Mouse (Mus musculus) hindbrain, embryonic 16.5 days (tissue): ENCODE results near the gene Selenop. TPM values are rescaled to one million over a fixed set of nuclear protein-coding genes. Genes with fewer than 3 reads are reported as not detected.

Experiments used
- ATAC-seq: fragments of 200-750 bp; cut with Nextera tagmentation; 2 replicates; pipeline ENCODE4 v1.8.0; 2017; ENCODE audit warnings: moderate TSS enrichment, moderate library complexity
- H3K27ac ChIP-seq: fragments of 300-500 bp; sonication (generic); 2 replicates; pipeline ENCODE4 v1.5.1; 2014; ENCODE audit warnings: low read depth, mild to moderate bottlenecking, control low read depth, low read length, moderate library complexity
- H3K27me3 ChIP-seq: fragments of 300-500 bp; sonication (generic); replicated peaks from 2 replicates; pipeline ENCODE4 v1.6.1; 2014; ENCODE audit warnings: low read length; ENCODE audit not compliant: control insufficient read depth, insufficient read depth
- H3K36me3 ChIP-seq: fragments of 300-500 bp; sonication (generic); 2 replicates; pipeline ENCODE4 v1.6.1; 2014; ENCODE audit warnings: mild to moderate bottlenecking, low read length, moderate library complexity, mixed read lengths; ENCODE audit not compliant: control insufficient read depth, insufficient read depth
- H3K4me1 ChIP-seq: fragments of 300-500 bp; sonication (generic); 2 replicates; pipeline ENCODE4 v1.6.1; 2014; ENCODE audit warnings: low read depth, low read length; ENCODE audit not compliant: control insufficient read depth, insufficient read depth
- H3K4me2 ChIP-seq: fragments of 300-500 bp; sonication (generic); 2 replicates; pipeline ENCODE4 v1.6.1; 2014; ENCODE audit warnings: mild to moderate bottlenecking, low read length, control low read depth, moderate library complexity
- H3K4me3 ChIP-seq: fragments of 300-500 bp; sonication (generic); 2 replicates; pipeline ENCODE4 v1.5.1; 2014; ENCODE audit warnings: mild to moderate bottlenecking, low read length, control low read depth, moderate library complexity
- H3K9ac ChIP-seq: fragments of 300-500 bp; sonication (generic); 2 replicates; pipeline ENCODE4 v1.6.1; 2014; ENCODE audit warnings: low read depth, mild to moderate bottlenecking, control low read depth, low read length, moderate library complexity
- H3K9me3 ChIP-seq: fragments of 300-500 bp; sonication (generic); 2 replicates; pipeline ENCODE4 v1.6.1; 2014; ENCODE audit warnings: mild to moderate bottlenecking, low read length, moderate library complexity; ENCODE audit not compliant: control insufficient read depth
- WGBS: fragments of 180-500 bp; shearing (Covaris S2); extraction: QIAGEN DNeasy Blood & Tissue Kit; methylation state at CpG from one replicate; pipeline ENCODE4 v1.1.7; 2014; 5-methylcytosine and 5-hydroxymethylcytosine counted together
- polyA plus RNA-seq: library from polyadenylated mRNA; unstranded; fragments of >200 nt; fragmentation: Nextera tagmentation; extraction: Ambion mirVana; gene quantifications from 2 replicates; pipeline ENCODE4 v1.2.1, GENCODE M21; 2015

The Selenop gene
- polyA plus RNA-seq, 1 experiment from 2014 or later: 166 TPM

GRCm38 (mm10) chr15:3264828-3265227 lies 3.5 kb upstream of the Selenop start:
- 86% methylated on average over 1 of the region's 1 CpGs for WGBS
- Histone ChIP-seq H3K27ac (no peak overlapping the region), H3K27me3 (no peaks in the 10 kb centered on the region), H3K36me3 (no peaks in the 10 kb centered on the region), H3K4me3 (no peak overlapping the region), H3K9ac (no peak overlapping the region), H3K9me3 (no peaks in the 10 kb centered on the region), H3K4me1 (no peaks in the 10 kb centered on the region), H3K4me2 (no peak overlapping the region)
- no peak for ATAC-seq

DNA sequence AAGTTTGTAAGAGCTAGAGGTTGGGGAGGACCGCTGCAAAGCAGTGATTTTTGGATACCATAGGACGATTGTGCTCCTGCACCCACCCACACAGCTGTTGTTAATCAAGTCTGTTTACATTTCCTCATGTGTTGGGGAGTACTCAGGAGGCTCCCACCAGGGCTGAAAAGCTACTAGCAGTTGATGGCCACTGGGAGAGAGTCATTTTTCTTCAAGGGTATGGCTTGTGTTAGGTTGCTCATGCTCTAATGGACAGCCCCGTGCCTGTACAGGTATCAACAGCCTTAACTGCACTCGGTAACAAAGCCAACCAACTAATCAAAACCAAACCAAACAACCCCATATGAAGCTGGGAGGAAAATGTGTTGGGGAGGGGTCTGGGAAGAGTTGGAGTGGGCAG lies 1.1 kb downstream of the Selenop start:
- Histone ChIP-seq H3K9me3 (no peaks in the 10 kb centered on the region), H3K27ac (no peak overlapping the region), H3K9ac (no peak overlapping the region), H3K27me3 (no peaks in the 10 kb centered on the region), H3K4me3 (no peak overlapping the region), H3K4me1 (no peaks in the 10 kb centered on the region; the same call in 1 of the 2 replicates), H3K36me3 (no peaks in the 10 kb centered on the region), H3K4me2 (no peak overlapping the region)
- ATAC-seq: no peak
- WGBS: 82% methylated on average over 4 of the region's 4 CpGs

GRCm38 (mm10) chr15:3269996-3270645 lies 1.8 kb downstream of the Selenop start:
- WGBS: 13% methylated on average over 6 of the region's 6 CpGs
- ATAC-seq: peak; percentile 67

DNA sequence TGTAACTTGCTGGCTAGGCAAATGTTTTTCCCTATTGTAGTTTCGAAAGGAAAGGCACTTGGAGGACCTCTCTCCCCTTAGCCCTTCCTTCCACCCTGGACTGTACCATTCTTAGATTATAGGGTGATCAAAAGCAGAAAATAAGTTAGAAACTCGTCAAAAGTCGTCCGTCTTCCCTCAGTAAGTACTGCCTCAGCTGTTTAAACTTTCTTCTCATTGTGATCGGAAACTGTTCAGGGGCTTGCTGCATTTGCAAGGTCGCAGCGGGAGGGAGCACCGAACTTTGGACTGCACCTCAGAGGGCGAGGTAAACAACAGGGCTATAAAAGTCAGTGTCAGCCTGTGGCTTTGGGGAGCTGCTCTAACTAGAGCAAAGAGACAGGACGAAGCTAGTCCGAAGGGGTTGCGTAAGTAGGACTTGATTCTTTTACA lies 2.3 kb downstream of the Selenop start:
- no peaks in the 10 kb centered on the region for H3K36me3 ChIP-seq
- peak overlapping the region; percentile 52 for H3K4me2 ChIP-seq
- peak; percentile 82 for ATAC-seq
- WGBS: 2% methylated on average over 12 of the region's 12 CpGs
- H3K4me1 ChIP-seq: no peaks in the 10 kb centered on the region; the same call in 1 of the 2 replicates
- H3K27me3 ChIP-seq: no peaks in the 10 kb centered on the region
- no peaks in the 10 kb centered on the region for H3K9me3 ChIP-seq
- peak overlapping the region; percentile 57 for H3K27ac ChIP-seq
- H3K9ac ChIP-seq: peak overlapping the region; percentile 47
- H3K4me3 ChIP-seq: peak overlapping the region; percentile 37

More at GRCm38 (mm10) chr15:3269996-3270645, 1.8 kb downstream of the Selenop start:
- Histone ChIP-seq H3K4me3 (peak overlapping the region; percentile 37; the same call in 1 of the 2 replicates), H3K4me2 (peak overlapping the region; percentile 52), H3K4me1 (no peaks in the 10 kb centered on the region; the same call in 1 of the 2 replicates), H3K27me3 (no peaks in the 10 kb centered on the region), H3K9me3 (no peaks in the 10 kb centered on the region), H3K9ac (no peak overlapping the region; the same call in 1 of the 2 replicates), H3K27ac (peak overlapping the region; percentile 34; the same call in 1 of the 2 replicates), H3K36me3 (no peaks in the 10 kb centered on the region)

- ATAC-seq: no peak
- peak overlapping the region; percentile 37 for H3K4me3 ChIP-seq
- H3K36me3 ChIP-seq: no peaks in the 10 kb centered on the region
- H3K27ac ChIP-seq: 0 out of 2 replicates have a peak overlapping the region, but pooled peaks have one; percentile 31
- peak overlapping the region; percentile 46 for H3K9ac ChIP-seq
- peak overlapping the region; percentile 45 for H3K4me2 ChIP-seq
- H3K4me1 ChIP-seq: no peaks in the 10 kb centered on the region; the same call in 1 of the 2 replicates
- no peaks in the 10 kb centered on the region for H3K27me3 ChIP-seq
- 35% methylated on average over 6 of the region's 6 CpGs for WGBS
- H3K9me3 ChIP-seq: no peaks in the 10 kb centered on the region
Observed at GRCm38 (mm10) chr15:3271216-3271615, 2.9 kb downstream of the Selenop start.

DNA sequence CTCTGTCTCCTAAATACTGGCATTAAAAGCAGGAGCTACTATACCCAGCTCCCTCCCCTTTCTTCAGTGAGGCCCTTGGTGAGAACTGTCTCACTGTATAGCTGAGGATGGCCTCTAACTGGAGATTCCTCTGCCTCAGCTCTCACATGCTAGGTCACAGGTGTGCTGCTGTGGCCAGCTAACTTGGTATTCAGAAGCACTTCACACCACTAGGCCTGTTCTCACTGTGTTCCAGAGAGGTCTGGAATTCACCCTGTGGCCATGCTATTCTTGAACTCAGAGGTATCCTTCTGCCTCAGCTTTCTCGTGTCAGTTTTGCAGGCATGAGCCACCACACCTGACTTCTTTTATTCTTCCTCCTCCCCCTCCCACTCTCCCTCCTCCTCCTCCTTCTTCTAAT lies 4.8 kb downstream of the Selenop start:
- H3K4me3 ChIP-seq: no peak overlapping the region
- 68% methylated on average over 1 of the region's 1 CpGs for WGBS
- H3K4me2 ChIP-seq: peak overlapping the region; percentile 14; the same call in 1 of the 2 replicates

DNA sequence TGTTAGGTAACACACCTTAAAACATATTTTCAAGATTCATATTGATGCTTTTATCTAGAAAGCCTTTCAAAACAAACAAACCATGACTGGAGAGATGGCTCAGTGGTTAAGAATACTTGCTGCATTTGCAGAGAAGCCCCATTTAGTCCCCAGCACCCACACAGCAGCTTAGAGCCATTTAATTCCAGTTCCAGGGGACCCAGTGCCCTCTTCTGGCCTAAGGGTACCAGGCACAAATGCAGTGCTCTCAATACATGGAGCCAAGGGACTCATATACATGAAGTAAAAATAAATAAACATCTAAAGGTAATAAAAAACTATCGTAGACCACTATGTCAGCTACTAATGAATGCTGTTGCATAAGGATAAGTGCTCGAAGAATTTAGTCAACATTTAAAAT lies 9.0 kb downstream of the Selenop start:
- Histone ChIP-seq H3K27ac (no peak overlapping the region), H3K36me3 (no peaks in the 10 kb centered on the region; the same call in 1 of the 2 replicates), H3K27me3 (no peaks in the 10 kb centered on the region), H3K4me3 (no peak overlapping the region), H3K9me3 (no peaks in the 10 kb centered on the region), H3K9ac (no peak overlapping the region), H3K4me1 (no peaks in the 10 kb centered on the region), H3K4me2 (no peak overlapping the region)
- no peak for ATAC-seq
- WGBS: 96% methylated on average over 2 of the region's 2 CpGs

More for the DNA sequence above, 4.8 kb downstream of the Selenop start:
- H3K27me3 ChIP-seq: no peaks in the 10 kb centered on the region
- H3K36me3 ChIP-seq: no peaks in the 10 kb centered on the region; the same call in 1 of the 2 replicates
- no peak for ATAC-seq
- H3K9ac ChIP-seq: no peak overlapping the region
- no peaks in the 10 kb centered on the region; the same call in 1 of the 2 replicates for H3K4me1 ChIP-seq
- H3K9me3 ChIP-seq: no peaks in the 10 kb centered on the region
- no peak overlapping the region for H3K27ac ChIP-seq

DNA sequence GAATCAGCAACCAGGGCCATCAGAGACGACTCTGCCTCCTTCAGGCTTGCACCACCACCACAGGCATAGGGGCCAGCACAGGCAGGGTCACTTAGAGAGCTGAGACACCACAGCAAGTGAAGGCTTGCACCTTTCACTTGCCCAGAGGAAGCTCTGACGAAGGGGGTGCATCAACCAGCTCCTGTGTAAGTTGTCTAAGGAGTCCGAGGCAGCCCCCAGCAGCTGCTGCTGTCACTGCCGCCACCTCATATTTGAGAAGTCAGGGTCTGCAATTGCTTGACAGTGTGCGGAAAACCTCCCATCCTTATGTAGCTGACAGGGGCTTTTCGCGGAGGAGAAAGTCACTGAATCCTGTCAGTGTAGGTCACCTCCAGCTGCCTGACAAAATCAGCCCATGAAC lies 10.9 kb downstream of the Selenop start:
- H3K9me3 ChIP-seq: no peaks in the 10 kb centered on the region
- H3K9ac ChIP-seq: no peak overlapping the region
- H3K4me1 ChIP-seq: no peaks in the 10 kb centered on the region
- no peak for ATAC-seq
- WGBS: 83% methylated on average over 7 of the region's 7 CpGs
- no peak overlapping the region for H3K4me2 ChIP-seq
- no peak overlapping the region for H3K4me3 ChIP-seq
- no peaks in the 10 kb centered on the region for H3K27me3 ChIP-seq
- H3K27ac ChIP-seq: no peak overlapping the region
- no peaks in the 10 kb centered on the region; the same call in 1 of the 2 replicates for H3K36me3 ChIP-seq

DNA sequence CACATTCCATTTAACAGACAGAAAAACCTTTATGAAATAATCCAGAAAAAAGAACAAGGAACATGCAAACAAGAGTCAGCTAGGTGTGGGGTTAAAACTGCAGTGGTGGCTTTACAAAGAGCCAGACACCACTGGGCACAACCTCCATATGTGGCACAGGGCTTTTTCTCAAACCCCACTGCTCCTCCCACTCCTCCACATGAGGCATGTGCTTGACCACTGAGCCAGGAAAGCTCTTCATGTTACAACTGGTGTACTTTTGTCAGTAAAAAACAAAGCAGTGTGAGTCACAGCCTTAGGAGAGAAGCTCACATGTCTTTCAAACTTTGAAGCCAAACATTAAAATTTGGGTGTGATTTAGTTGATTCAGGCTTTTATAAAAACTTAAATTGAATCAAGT lies 12.9 kb downstream of the Selenop start:
- no peak overlapping the region for H3K9ac ChIP-seq
- H3K9me3 ChIP-seq: no peaks in the 10 kb centered on the region
- H3K4me3 ChIP-seq: no peak overlapping the region
- H3K27me3 ChIP-seq: no peaks in the 10 kb centered on the region
- ATAC-seq: no peak
- no peaks in the 10 kb centered on the region for H3K4me1 ChIP-seq
- H3K36me3 ChIP-seq: no peaks in the 10 kb centered on the region; the same call in 1 of the 2 replicates
- H3K4me2 ChIP-seq: no peak overlapping the region
- H3K27ac ChIP-seq: no peak overlapping the region
